7 mouse cellular contexts compared by ENCODE assay signal in the genomic region with DNA sequence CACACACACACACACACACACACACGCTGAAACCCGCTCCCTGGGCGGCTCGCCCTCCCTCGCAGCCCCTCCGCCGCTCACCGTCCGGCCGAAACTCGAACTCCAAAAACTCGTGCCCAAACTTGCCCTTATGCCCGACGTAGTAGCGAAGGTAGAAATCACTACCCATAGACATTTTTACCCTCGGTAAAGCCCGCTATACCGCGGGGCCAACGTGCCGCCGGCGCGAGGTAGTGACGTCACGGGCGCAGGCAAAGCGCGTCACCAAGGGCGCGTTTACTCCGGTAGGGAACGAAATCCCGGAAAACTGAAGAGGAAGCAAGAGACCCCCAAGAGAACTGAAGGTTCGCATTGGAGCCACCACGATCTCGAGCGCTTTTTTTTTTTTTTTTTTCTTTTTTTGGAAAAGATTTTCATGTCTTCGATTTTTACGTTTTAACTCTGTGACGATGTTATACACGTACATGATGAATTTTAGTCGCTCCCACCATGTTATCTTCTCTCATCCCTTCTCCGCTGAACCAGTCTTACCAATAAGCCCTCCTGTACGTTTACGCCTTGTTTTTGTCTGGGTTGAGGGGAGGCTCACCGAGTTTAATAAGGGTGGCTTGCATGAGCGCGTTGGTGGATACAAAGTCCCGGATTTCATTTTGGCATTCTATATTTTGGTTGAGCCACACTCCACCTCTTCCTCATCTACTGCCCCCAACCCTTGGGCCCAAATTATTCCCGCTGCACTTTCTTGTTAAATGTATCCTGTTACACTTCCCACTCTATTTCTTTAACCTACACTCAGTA. TPM values are rescaled to one million over a fixed set of nuclear protein-coding genes. Genes with fewer than 3 reads are reported as not detected.
DNase-seq lines count a peak whose midpoint lies in the region; ATAC-seq lines count a peak whose summit lies in the region.

Gene Magohb (minus strand): TSS at position 254 of the 798 bp plus-strand sequence.

- no peaks in the 10 kb centered on the region for H3K36me3 ChIP-seq in embryonic facial prominence, embryonic 12.5 days
- peaks cover 6% of the 10 kb centered on the region for H3K36me3 ChIP-seq in limb, embryonic 10.5 days
- H3K36me3 ChIP-seq in midbrain, embryonic 12.5 days: peaks cover 1% of the 10 kb centered on the region

- no peak; the same call in 1 of the 2 replicates for ATAC-seq in embryonic facial prominence, embryonic 12.5 days (ENCODE audit: insufficient number of reproducible peaks, insufficient read depth, low FRiP score, low TSS enrichment)
- peak; percentile 91 for ATAC-seq in midbrain, embryonic 12.5 days (ENCODE audit: low FRiP score, low read depth)

- H3K4me2 ChIP-seq in embryonic facial prominence, embryonic 12.5 days (replicated peaks): peak within 1 kb of the TSS; percentile 57
- peak within 1 kb of the TSS; percentile 61 for H3K4me2 ChIP-seq in midbrain, embryonic 12.5 days (replicated peaks)

- 1% methylated on average over 47 of the region's 51 CpGs for WGBS in embryonic facial prominence, embryonic 12.5 days
- WGBS in limb, embryonic 10.5 days: 2% methylated on average over 48 of the region's 51 CpGs
- 2% methylated on average over 50 of the region's 51 CpGs for WGBS in midbrain, embryonic 12.5 days

- no peaks in the 10 kb centered on the region for H3K9me3 ChIP-seq in embryonic facial prominence, embryonic 12.5 days
- no peaks in the 10 kb centered on the region for H3K9me3 ChIP-seq in limb, embryonic 10.5 days (replicated peaks)
- H3K9me3 ChIP-seq in midbrain, embryonic 12.5 days: no peaks in the 10 kb centered on the region

- H3K27ac ChIP-seq in embryonic facial prominence, embryonic 12.5 days: peak within 1 kb of the TSS; percentile 50; the same call in 1 of the 2 replicates
- H3K27ac ChIP-seq in limb, embryonic 10.5 days: peak within 1 kb of the TSS; percentile 94
- no peak within 1 kb of the TSS for H3K27ac ChIP-seq in midbrain, embryonic 12.5 days (replicated peaks)

- no peaks in the 10 kb centered on the region for H3K27me3 ChIP-seq in embryonic facial prominence, embryonic 12.5 days
- H3K27me3 ChIP-seq in limb, embryonic 10.5 days (ENCODE audit: low read depth, poor library complexity, severe bottlenecking): no peaks in the 10 kb centered on the region
- no peaks in the 10 kb centered on the region for H3K27me3 ChIP-seq in midbrain, embryonic 12.5 days

- peaks cover 5% of the 10 kb centered on the region; the same call in 1 of the 2 replicates for H3K4me1 ChIP-seq in embryonic facial prominence, embryonic 12.5 days
- peaks cover 6% of the 10 kb centered on the region for H3K4me1 ChIP-seq in limb, embryonic 10.5 days
- peaks cover 6% of the 10 kb centered on the region for H3K4me1 ChIP-seq in midbrain, embryonic 12.5 days

- peak within 1 kb of the TSS; percentile 66 for H3K4me3 ChIP-seq in embryonic facial prominence, embryonic 12.5 days
- peak within 1 kb of the TSS; percentile 74 for H3K4me3 ChIP-seq in limb, embryonic 10.5 days
- H3K4me3 ChIP-seq in midbrain, embryonic 12.5 days: peak within 1 kb of the TSS; percentile 70

- DNase-seq in adrenal gland, postnatal 36 days: peak; percentile 85 to 87
- DNase-seq in heart, adult 18-20 months: peak; percentile 84 to 94
- DNase-seq in kidney, adult 18-20 months: peak; percentile 87
- peak; percentile 89 for DNase-seq in limb, embryonic 10.5 days (ENCODE audit: low spot score)
- peak; percentile 61 for DNase-seq in skeletal muscle tissue, adult 2 months (ENCODE audit: low read depth, low spot score)

- peak within 1 kb of the TSS; percentile 65 for H3K9ac ChIP-seq in embryonic facial prominence, embryonic 12.5 days
- peak within 1 kb of the TSS; percentile 73 for H3K9ac ChIP-seq in midbrain, embryonic 12.5 days (replicated peaks)

RNA-seq across cellular contexts. Expression of gene Magohb, which starts in this region (rescaled TPM):
- total RNA-seq in adrenal gland, postnatal 36 days (2021): 10 to 100 TPM; 10.7 to 12.7 TPM
- polyA plus RNA-seq in embryonic facial prominence, embryonic 12.5 days (2016; fragmentation: Nextera tagmentation; extraction: Ambion mirVana): 60.7 and 65.2 TPM in 2 replicates
- total RNA-seq in heart, adult 18-20 months (2021): 1 to 10 TPM; 7.7 to 8.9 TPM
- polyA plus RNA-seq in limb, embryonic 10.5 days (2016; fragmentation: Nextera tagmentation; extraction: Ambion mirVana): 55.9 and 66.0 TPM in 2 replicates
- 53.5 and 61.0 TPM in 2 replicates for polyA plus RNA-seq in midbrain, embryonic 12.5 days (2016; fragmentation: Nextera tagmentation; extraction: Ambion mirVana)
